Mouse (Mus musculus) urinary bladder, postnatal 0 days (tissue): ENCODE results near the gene Arhgef33. TPM values are rescaled to one million over a fixed set of nuclear protein-coding genes. Genes with fewer than 3 reads are reported as not detected.

Experiments
- polyA plus RNA-seq: library from polyadenylated mRNA; unstranded; fragments of >200 nt; fragmentation: Nextera tagmentation; extraction: Ambion mirVana; gene quantifications from 2 replicates; pipeline ENCODE4 v1.2.1, GENCODE M21; 2015

The Arhgef33 gene
- 0.88 and 1.1 TPM in 2 replicates for polyA plus RNA-seq

DNA sequence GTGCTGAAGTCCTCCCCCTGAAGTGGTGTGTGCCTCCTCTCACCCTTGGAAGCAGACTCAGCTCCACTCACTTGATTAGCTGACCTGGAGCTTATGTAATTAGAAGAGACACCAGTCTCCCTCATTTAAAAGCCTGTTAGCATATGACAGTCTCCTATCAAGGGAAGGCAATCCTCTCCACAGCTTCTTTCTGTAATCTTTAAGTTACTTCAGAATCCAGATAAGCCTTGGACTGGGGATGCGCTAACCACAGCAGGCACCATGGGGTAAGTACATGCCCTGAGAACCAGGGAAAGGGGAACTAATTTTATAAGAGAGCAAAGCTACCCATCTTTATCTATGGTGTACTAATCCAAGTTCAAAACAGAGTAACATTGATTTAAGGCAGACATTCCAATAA is at the start of gene Arhgef33:
Arhgef33 (plus strand) TSS at position 157 of the 400 bp plus-strand sequence.

DNA sequence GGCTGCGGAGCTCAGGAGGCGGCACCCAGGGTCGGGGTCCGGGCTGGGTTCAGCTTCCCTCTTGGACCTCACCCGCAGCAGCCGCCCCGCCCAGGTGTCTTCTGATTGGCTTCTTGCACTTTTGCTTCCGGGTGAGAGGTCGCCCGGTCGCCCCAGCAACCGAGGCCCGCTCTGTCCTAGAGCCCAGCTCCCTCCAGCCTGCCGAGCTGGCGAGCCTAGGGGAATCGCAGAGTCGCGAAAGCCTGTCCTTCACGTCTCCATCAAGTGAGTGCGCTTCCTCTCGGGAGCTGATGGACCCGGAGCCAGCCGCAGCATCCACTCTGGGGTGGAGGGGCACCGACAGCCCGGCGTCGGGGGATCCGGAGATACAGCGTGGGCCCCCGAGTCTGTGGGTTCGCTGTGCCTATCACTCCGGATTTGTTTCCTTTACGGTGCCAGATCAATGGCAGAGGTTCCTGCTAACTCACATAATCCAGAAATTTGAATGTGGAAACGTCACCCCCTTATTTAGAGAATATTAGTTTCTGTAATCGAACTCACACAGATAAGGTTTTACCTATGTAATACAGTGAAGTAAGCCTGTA is 17.0 kb upstream of the Arhgef33 start, which contains the start of the genes Morn2 and Dhx57:
Morn2 (plus strand) TSS at position 130 of the 584 bp plus-strand sequence.
Dhx57 (minus strand) TSS at position 403 of the 584 bp plus-strand sequence.

DNA sequence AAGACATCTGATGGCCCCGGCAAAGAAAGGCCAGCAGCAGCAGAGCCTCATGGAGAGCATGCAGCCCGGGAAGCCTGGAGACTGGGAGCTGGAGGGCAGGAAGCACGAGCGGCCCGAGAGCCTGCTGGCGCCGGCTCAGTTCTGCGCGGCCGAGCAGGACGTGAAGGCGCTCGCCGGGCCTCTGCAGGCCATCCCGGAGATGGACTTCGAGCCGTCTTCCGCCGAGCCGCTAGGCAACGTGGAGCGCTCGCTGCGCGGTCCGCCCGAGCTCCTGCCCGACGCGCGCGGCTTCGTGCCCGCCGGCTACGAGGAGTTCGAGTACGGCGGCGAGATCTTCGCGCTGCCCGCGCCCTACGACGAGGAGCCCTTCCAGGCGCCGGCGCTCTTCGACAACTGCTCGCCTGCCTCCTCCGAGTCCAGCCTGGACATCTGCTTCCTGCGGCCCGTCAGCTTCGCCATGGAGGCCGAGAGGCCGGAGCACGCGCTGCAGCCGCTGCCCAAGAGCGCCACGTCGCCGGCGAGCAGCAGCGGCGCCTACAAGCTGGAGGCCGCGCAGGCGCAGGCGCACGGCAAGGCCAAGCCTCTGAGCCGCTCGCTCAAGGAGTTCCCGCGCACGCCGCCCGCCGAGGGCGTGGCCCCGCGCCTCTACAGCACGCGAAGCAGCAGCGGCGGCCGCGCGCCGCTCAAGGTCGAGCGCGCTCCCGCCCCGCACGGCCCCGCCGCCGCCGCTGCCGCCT is 66.0 kb downstream of the Arhgef33 start, which contains the start of gene Gm10190:
Gm10190 (minus strand) TSS at position 553 of the 737 bp plus-strand sequence.

Other genes starting within 250 kb of the Arhgef33 start
- 23.3 and 28.5 TPM in 2 replicates for gene Hnrnpll, start 245.1 kb upstream of the Arhgef33 start, polyA plus RNA-seq
- gene Galm, start 179.9 kb upstream of the Arhgef33 start, polyA plus RNA-seq = 4.8 and 4.9 TPM in 2 replicates
- gene Srsf7, start 100.1 kb upstream of the Arhgef33 start, polyA plus RNA-seq = 181 and 216 TPM in 2 replicates
- not detected in 2 replicates for gene Ttc39d, start 99.9 kb upstream of the Arhgef33 start, polyA plus RNA-seq
- gene Gemin6, start 83.0 kb upstream of the Arhgef33 start, polyA plus RNA-seq = 17.5 and 18.1 TPM in 2 replicates
- gene Morn2, start 17.2 kb upstream of the Arhgef33 start, polyA plus RNA-seq = 8.6 and 9.5 TPM in 2 replicates
- gene Dhx57, start 16.9 kb upstream of the Arhgef33 start, polyA plus RNA-seq = 5.6 and 6.0 TPM in 2 replicates
- gene Gm10190, start 66.1 kb downstream of the Arhgef33 start, polyA plus RNA-seq = 2.0 TPM in 2 replicates
- 1.9 and 2.2 TPM in 2 replicates for gene Sos1, start 173.0 kb downstream of the Arhgef33 start, polyA plus RNA-seq